Mouse (Mus musculus) kidney, embryonic 14.5 days (tissue): ENCODE data around the gene Ppp1r9a. TPM values are rescaled to one million over a fixed set of nuclear protein-coding genes. Genes with fewer than 3 reads are reported as not detected.

Experiments used
- ATAC-seq: fragments of 200-750 bp; cut with Nextera tagmentation; 2 replicates; pipeline ENCODE4 v1.8.0; 2017; ENCODE audit warnings: moderate number of reproducible peaks, mild to moderate bottlenecking, moderate TSS enrichment, moderate library complexity; ENCODE audit not compliant: low FRiP score, low TSS enrichment
- H3K27ac ChIP-seq: fragments of 300-500 bp; sonication (generic); 2 replicates; pipeline ENCODE4 v1.5.1; 2014; ENCODE audit warnings: low read depth, mild to moderate bottlenecking, low read length, moderate library complexity, mixed read lengths
- H3K27me3 ChIP-seq: fragments of 300-500 bp; sonication (generic); 2 replicates; pipeline ENCODE4 v1.6.1; 2014; ENCODE audit warnings: mild to moderate bottlenecking, low read length; ENCODE audit not compliant: control insufficient read depth, insufficient read depth
- H3K36me3 ChIP-seq: fragments of 300-500 bp; sonication (generic); 2 replicates; pipeline ENCODE4 v1.6.1; 2014; ENCODE audit warnings: low read length, mixed read lengths; ENCODE audit not compliant: control insufficient read depth, insufficient read depth
- H3K4me1 ChIP-seq: fragments of 300-500 bp; sonication (generic); 2 replicates; pipeline ENCODE4 v1.6.1; 2014; ENCODE audit warnings: low read length, mixed read lengths; ENCODE audit not compliant: control insufficient read depth, insufficient read depth
- H3K4me2 ChIP-seq: fragments of 300-500 bp; sonication (generic); replicated peaks from 2 replicates; pipeline ENCODE4 v1.6.1; 2014; ENCODE audit warnings: low read depth, mild to moderate bottlenecking, low read length
- H3K4me3 ChIP-seq: fragments of 300-500 bp; sonication (generic); 2 replicates; pipeline ENCODE4 v1.5.1; 2014; ENCODE audit warnings: mild to moderate bottlenecking, low read length
- H3K9ac ChIP-seq: fragments of 300-500 bp; sonication (generic); 2 replicates; pipeline ENCODE4 v1.6.1; 2014; ENCODE audit warnings: low read depth, mild to moderate bottlenecking, low read length, moderate library complexity
- H3K9me3 ChIP-seq: fragments of 300-500 bp; sonication (generic); 2 replicates; pipeline ENCODE4 v1.6.1; 2016; ENCODE audit warnings: low read length; ENCODE audit not compliant: control insufficient read depth
- WGBS: fragments of 180-500 bp; shearing (Covaris S2); extraction: QIAGEN DNeasy Blood & Tissue Kit; methylation state at CpG from one replicate; pipeline ENCODE4 v1.1.7; 2014; 5-methylcytosine and 5-hydroxymethylcytosine counted together
- polyA plus RNA-seq: library from polyadenylated mRNA; unstranded; fragments of >200 nt; fragmentation: Nextera tagmentation; extraction: Ambion mirVana; gene quantifications from 2 replicates; pipeline ENCODE4 v1.2.1, GENCODE M21; 2014

The Ppp1r9a gene
- polyA plus RNA-seq, 1 experiment from 2014 or later, result 28.8 TPM

- Histone ChIP-seq H3K36me3 (no peaks in the 10 kb centered on the region), H3K9ac (no peak overlapping the region), H3K27me3 (no peaks in the 10 kb centered on the region), H3K27ac (no peak overlapping the region), H3K9me3 (no peaks in the 10 kb centered on the region), H3K4me3 (no peak overlapping the region), H3K4me2 (no peak overlapping the region), H3K4me1 (peaks cover 6% of the 10 kb centered on the region; the same call in 1 of the 2 replicates)
- ATAC-seq, result no peak
- WGBS, result 33% methylated on average over 2 of the region's 2 CpGs
These were observed 200.0 kb downstream of the Ppp1r9a start for GRCm38 (mm10) chr6:5102741-5103140.

GRCm38 (mm10) chr6:5103769-5104168, 201.1 kb downstream of the Ppp1r9a start:
- no peak overlapping the region for H3K4me2 ChIP-seq
- peaks cover 6% of the 10 kb centered on the region; the same call in 1 of the 2 replicates for H3K4me1 ChIP-seq
- H3K36me3 ChIP-seq, result no peaks in the 10 kb centered on the region
- H3K27ac ChIP-seq, result no peak overlapping the region
- WGBS, result 39% methylated on average over 6 of the region's 6 CpGs
- H3K4me3 ChIP-seq, result no peak overlapping the region
- no peaks in the 10 kb centered on the region for H3K9me3 ChIP-seq
- H3K27me3 ChIP-seq, result no peaks in the 10 kb centered on the region
- no peak overlapping the region for H3K9ac ChIP-seq
- ATAC-seq, result no peak

GRCm38 (mm10) chr6:5104238-5104637, 201.5 kb downstream of the Ppp1r9a start:
- peaks cover 1% of the 10 kb centered on the region; the same call in 1 of the 2 replicates for H3K4me1 ChIP-seq
- H3K9ac ChIP-seq, result no peak overlapping the region
- WGBS, result 85% methylated on average over 7 of the region's 7 CpGs
- H3K4me3 ChIP-seq, result no peak overlapping the region
- no peaks in the 10 kb centered on the region for H3K27me3 ChIP-seq
- H3K9me3 ChIP-seq, result no peaks in the 10 kb centered on the region
- H3K4me2 ChIP-seq, result no peak overlapping the region
- H3K27ac ChIP-seq, result no peak overlapping the region
- no peak for ATAC-seq
- no peaks in the 10 kb centered on the region for H3K36me3 ChIP-seq

- H3K9me3 ChIP-seq, result no peaks in the 10 kb centered on the region
- H3K27ac ChIP-seq, result no peak overlapping the region
- H3K4me1 ChIP-seq, result peaks cover 15% of the 10 kb centered on the region
- no peaks in the 10 kb centered on the region for H3K36me3 ChIP-seq
- ATAC-seq, result no peak
- WGBS, result 51% methylated on average over 3 of the region's 3 CpGs
- H3K27me3 ChIP-seq, result no peaks in the 10 kb centered on the region
- H3K4me2 ChIP-seq, result no peak overlapping the region
- H3K9ac ChIP-seq, result no peak overlapping the region
- H3K4me3 ChIP-seq, result no peak overlapping the region
These were observed 205.8 kb downstream of the Ppp1r9a start for GRCm38 (mm10) chr6:5108494-5108893.

GRCm38 (mm10) chr6:5109925-5110714, 207.4 kb downstream of the Ppp1r9a start:
- Histone ChIP-seq H3K4me2 (peak overlapping the region; percentile 42), H3K27me3 (no peaks in the 10 kb centered on the region), H3K36me3 (0 out of 2 replicates have a peak, but pooled peaks cover under 1% of the 10 kb centered on the region), H3K27ac (no peak overlapping the region), H3K4me3 (peak overlapping the region; percentile 31; the same call in 1 of the 2 replicates), H3K9me3 (no peaks in the 10 kb centered on the region), H3K9ac (peak overlapping the region; percentile 37; the same call in 1 of the 2 replicates), H3K4me1 (peaks cover 15% of the 10 kb centered on the region)
- ATAC-seq, result peak; percentile 94
- WGBS, result 4% methylated on average over 18 of the region's 18 CpGs

- Histone ChIP-seq H3K4me1 (peaks cover 15% of the 10 kb centered on the region), H3K4me2 (no peak overlapping the region; the same call in 1 of the 2 replicates), H3K9me3 (no peaks in the 10 kb centered on the region), H3K4me3 (no peak overlapping the region), H3K27me3 (no peaks in the 10 kb centered on the region), H3K9ac (no peak overlapping the region), H3K36me3 (0 out of 2 replicates have a peak, but pooled peaks cover 2% of the 10 kb centered on the region), H3K27ac (no peak overlapping the region)
- no peak for ATAC-seq
- WGBS, result 6% methylated on average over 3 of the region's 3 CpGs
These were observed 208.0 kb downstream of the Ppp1r9a start for GRCm38 (mm10) chr6:5110715-5111048.

- H3K27me3 ChIP-seq, result no peaks in the 10 kb centered on the region
- peaks cover 15% of the 10 kb centered on the region for H3K4me1 ChIP-seq
- H3K4me3 ChIP-seq, result no peak overlapping the region
- H3K27ac ChIP-seq, result no peak overlapping the region
- no peak overlapping the region for H3K4me2 ChIP-seq
- H3K36me3 ChIP-seq, result peaks cover 2% of the 10 kb centered on the region; the same call in 1 of the 2 replicates
- H3K9ac ChIP-seq, result no peak overlapping the region
- no peaks in the 10 kb centered on the region for H3K9me3 ChIP-seq
- 10% methylated on average over 8 of the region's 8 CpGs for WGBS
- ATAC-seq, result no peak
These were observed 210.4 kb downstream of the Ppp1r9a start for GRCm38 (mm10) chr6:5113103-5113502.

- Histone ChIP-seq H3K27ac (no peak overlapping the region), H3K4me1 (peaks cover 15% of the 10 kb centered on the region), H3K9me3 (no peaks in the 10 kb centered on the region), H3K4me3 (no peak overlapping the region), H3K27me3 (no peaks in the 10 kb centered on the region), H3K36me3 (peaks cover 2% of the 10 kb centered on the region; the same call in 1 of the 2 replicates), H3K4me2 (no peak overlapping the region), H3K9ac (no peak overlapping the region)
- no peak for ATAC-seq
- 50% methylated on average over 5 of the region's 5 CpGs for WGBS
These were observed 211.0 kb downstream of the Ppp1r9a start for GRCm38 (mm10) chr6:5113734-5114133.

- Histone ChIP-seq H3K27me3 (no peaks in the 10 kb centered on the region), H3K4me3 (no peak overlapping the region), H3K4me1 (peaks cover 11% of the 10 kb centered on the region), H3K9ac (no peak overlapping the region), H3K4me2 (no peak overlapping the region), H3K36me3 (peaks cover 2% of the 10 kb centered on the region; the same call in 1 of the 2 replicates), H3K27ac (no peak overlapping the region), H3K9me3 (no peaks in the 10 kb centered on the region)
- WGBS, result 92% methylated on average over 7 of the region's 7 CpGs
- no peak for ATAC-seq
These were observed 212.1 kb downstream of the Ppp1r9a start for GRCm38 (mm10) chr6:5114857-5115256.
